Mouse (Mus musculus) E14TG2a.4 (cell line): ENCODE measurements around the gene Pdgfb.

Experiments
- H3K27me3 ChIP-seq: 2 replicates; pipeline ENCODE4 v1.6.1; 2014; ENCODE audit warnings: low read length, control low read depth; ENCODE audit not compliant: insufficient read depth
- H3K36me3 ChIP-seq: 2 replicates; pipeline ENCODE4 v1.6.1; 2014; ENCODE audit warnings: low read length, control low read depth; ENCODE audit not compliant: insufficient read depth
- H3K4me1 ChIP-seq: replicated peaks from 2 replicates; pipeline ENCODE4 v1.6.1; 2014; ENCODE audit warnings: low read depth, low read length, control low read depth
- H3K4me3 ChIP-seq: replicated peaks from 2 replicates; pipeline ENCODE4 v1.5.1; 2014; ENCODE audit warnings: mild to moderate bottlenecking, low read length
- H3K9me3 ChIP-seq: 2 replicates; pipeline ENCODE4 v1.6.1; 2014; ENCODE audit warnings: low read length, control low read depth
- CTCF ChIP-seq: conservative IDR thresholded peaks from 2 replicates; pipeline ENCODE4 v1.5.1; 2014; ENCODE audit warnings: low read length
- NANOG ChIP-seq: IDR thresholded peaks from 2 replicates; pipeline ENCODE4 v1.6.1; 2014; ENCODE audit warnings: borderline replicate concordance, low read length, mixed read lengths
- POU5F1 ChIP-seq: IDR thresholded peaks from 2 replicates; pipeline ENCODE4 v1.6.1; 2014; ENCODE audit warnings: low read length, borderline replicate concordance

Pdgfb gene

DNA sequence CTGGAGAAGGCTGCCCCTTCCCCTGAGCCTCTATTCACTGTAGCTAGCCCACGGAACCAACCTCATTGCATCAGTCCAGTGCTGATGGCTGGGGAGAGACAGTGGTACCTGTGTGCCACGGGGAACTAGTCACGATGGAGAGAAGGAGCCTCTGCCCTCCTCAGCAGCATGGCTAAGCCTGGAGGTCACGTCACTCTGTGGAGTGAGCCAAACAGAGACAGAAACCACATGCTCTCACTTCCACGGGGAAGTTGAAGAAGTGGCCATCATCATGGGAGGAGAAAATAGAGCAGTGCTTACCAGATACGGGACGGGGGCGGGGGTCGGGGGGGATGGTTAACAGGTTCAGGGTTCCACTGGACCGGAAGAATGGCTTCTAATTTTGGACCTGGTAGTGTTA is 15.6 kb upstream of the Pdgfb start:
- Histone ChIP-seq H3K27me3 (peaks cover 32% of the 10 kb centered on the region), H3K36me3 (no peaks in the 10 kb centered on the region), H3K4me3 (no peak overlapping the region), H3K4me1 (peaks cover 33% of the 10 kb centered on the region), H3K9me3 (no peaks in the 10 kb centered on the region)
- TF ChIP-seq CTCF (no peak), NANOG (no peak), POU5F1 (no peak)

DNA sequence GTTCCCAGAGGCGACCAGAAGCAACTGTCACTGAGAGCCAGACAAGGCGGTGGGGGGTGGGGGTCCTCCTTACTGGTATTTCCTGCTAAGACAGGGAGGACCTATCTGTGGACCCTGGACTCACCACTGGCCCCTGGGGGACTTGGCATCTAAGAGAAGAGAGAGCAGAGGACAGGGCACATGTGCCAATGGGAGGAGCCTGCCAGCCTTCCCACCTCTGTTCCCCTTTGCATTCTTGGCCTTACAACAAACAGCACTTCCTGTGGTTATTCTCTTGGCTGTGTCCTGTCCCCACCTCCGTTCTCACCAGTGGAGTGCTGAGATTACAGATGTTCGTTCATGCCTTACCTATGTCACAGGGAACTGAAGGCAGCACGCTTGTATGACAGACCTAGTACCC is 14.1 kb upstream of the Pdgfb start:
- TF ChIP-seq NANOG (no peak), POU5F1 (no peak), CTCF (no peak)
- Histone ChIP-seq H3K27me3 (peaks cover 42% of the 10 kb centered on the region), H3K9me3 (no peaks in the 10 kb centered on the region), H3K4me3 (no peak overlapping the region), H3K4me1 (peaks cover 29% of the 10 kb centered on the region), H3K36me3 (no peaks in the 10 kb centered on the region)

DNA sequence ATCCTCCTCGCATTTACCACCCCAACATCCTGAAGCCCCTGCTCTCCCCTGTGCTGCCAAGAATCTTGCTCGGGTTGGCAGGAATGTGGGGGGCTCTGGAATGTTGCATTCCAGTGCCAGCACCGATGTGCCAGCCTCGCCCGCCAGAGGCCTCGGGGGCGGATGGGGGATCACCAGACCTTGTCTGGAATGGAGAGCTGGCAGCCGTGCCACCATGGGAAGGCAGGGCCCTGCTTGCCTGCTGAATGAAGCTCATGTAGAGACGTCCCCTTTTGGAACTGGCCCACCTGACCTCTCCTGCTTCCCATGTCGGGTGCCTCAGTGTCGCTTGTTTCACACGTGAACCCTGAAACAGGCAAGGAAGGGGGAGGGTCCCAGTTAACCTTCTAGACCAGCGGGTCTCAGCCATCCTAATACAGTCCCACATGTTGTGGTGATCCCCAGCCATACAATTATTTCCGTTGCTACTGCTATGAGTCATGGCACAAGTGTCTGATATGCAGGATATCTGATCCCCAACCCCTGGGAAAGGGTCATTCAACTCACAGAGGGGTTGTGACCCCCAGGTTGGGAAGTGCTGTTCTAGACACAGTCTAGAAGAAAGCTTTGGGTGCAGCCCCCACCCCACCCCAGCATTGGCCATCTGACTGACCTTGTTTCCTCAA is 12.0 kb upstream of the Pdgfb start:
- H3K36me3 ChIP-seq, result no peaks in the 10 kb centered on the region
- no peaks in the 10 kb centered on the region for H3K9me3 ChIP-seq
- H3K4me3 ChIP-seq, result no peak overlapping the region
- no peak for TF ChIP-seq POU5F1
- no peak for TF ChIP-seq NANOG
- no peak for TF ChIP-seq CTCF
- H3K4me1 ChIP-seq, result peaks cover 29% of the 10 kb centered on the region
- H3K27me3 ChIP-seq, result peaks cover 57% of the 10 kb centered on the region

DNA sequence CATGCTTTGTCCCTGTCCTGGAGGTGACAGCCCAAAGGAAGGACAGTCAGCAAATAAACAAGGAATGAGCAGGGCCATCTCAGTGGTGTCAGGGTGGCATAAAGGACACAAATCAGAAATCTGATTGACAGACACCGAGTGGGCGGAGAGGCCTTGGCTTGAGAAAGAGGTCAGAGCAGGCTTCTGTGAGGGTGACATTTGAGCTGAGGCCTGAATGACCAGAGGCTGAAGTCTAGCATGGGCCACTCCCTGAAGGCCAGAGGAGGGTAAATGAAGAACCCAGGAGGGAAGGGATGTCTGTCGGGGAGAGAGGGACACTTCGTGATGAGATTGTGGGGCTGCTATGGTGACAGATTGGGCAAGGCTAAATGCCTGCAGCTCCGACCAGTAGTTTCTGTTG is 11.3 kb upstream of the Pdgfb start:
- no peak for TF ChIP-seq POU5F1
- no peaks in the 10 kb centered on the region for H3K9me3 ChIP-seq

DNA sequence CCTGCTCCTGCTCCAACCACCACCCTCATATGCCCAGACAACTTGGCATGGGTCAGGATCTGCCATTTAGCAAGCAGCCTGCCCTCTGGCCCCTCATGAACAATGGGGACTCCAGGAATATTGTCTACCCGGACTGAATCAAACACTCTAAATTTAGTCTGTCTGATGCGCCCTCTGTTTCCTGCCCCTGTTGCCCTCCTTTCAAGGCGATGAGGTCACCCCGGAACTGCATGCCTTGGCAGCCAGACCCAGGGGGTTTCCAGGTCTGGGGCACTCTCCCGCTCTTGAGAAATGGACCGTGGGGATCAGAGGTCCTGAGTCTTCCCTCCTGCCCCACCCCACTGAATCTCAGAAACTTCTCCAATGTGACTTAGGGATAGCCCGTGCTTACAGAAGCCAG is 10.8 kb upstream of the Pdgfb start:
- Histone ChIP-seq H3K36me3 (no peaks in the 10 kb centered on the region), H3K4me3 (no peak overlapping the region), H3K9me3 (no peaks in the 10 kb centered on the region), H3K27me3 (peaks cover 65% of the 10 kb centered on the region), H3K4me1 (peaks cover 34% of the 10 kb centered on the region)
- TF ChIP-seq POU5F1, result no peak
- no peak for TF ChIP-seq CTCF
- no peak for TF ChIP-seq NANOG

More for the DNA sequence above, 11.3 kb upstream of the Pdgfb start:
- H3K36me3 ChIP-seq, result no peaks in the 10 kb centered on the region
- H3K4me1 ChIP-seq, result peaks cover 29% of the 10 kb centered on the region
- H3K27me3 ChIP-seq, result peaks cover 61% of the 10 kb centered on the region
- no peak overlapping the region for H3K4me3 ChIP-seq

DNA sequence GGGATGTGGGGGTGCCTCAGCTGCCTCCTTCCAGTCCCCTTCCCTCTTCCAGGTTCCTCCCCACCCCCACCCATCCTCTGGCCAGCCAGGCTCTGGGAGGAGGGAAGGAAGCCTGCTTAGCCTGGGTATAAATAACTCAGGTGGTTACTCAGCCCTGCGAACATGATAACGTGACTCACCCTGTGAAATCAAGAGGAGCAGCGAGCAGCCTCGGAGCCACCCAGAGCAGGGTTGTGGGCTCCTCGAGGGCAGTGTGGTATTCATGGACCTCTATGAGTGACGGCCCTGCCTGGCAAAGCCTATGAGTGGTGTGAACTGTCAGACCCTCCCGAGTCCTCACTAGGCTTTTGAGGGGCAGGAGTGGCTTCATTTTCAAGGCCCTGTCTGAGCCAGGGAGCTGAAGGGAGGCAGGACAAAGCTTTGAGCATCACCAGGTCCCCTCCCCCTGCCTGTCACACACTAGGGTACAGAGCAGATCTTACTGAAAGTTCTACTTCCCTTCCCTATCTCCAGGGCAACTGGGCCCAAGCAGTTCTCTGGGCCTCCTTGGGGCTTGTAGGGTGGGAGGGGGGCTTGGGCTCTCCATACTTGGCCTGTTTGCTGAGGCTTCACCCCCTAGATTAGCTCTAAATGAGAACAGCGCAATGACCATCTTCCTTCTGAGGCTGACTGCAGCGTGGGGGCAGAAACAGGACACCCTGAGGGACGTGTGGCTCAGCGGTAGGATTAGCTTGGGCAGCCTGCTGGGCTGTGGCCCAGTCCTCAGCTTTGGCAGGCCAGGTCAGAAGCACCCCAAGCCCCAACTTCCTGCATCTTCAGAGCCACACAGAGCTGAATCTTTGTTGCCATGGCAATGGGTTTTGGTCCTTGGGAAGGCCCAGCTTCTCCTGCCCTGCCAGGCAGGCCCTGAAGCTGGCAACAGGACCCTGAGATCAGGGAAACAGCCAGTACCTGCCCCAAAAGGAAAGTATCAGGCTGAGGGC is 9.8 kb upstream of the Pdgfb start:
- H3K36me3 ChIP-seq, result no peaks in the 10 kb centered on the region
- H3K4me1 ChIP-seq, result peaks cover 44% of the 10 kb centered on the region
- H3K9me3 ChIP-seq, result no peaks in the 10 kb centered on the region
- TF ChIP-seq CTCF (no peak), NANOG (no peak)
- peaks cover 73% of the 10 kb centered on the region for H3K27me3 ChIP-seq
- no peak overlapping the region for H3K4me3 ChIP-seq

DNA sequence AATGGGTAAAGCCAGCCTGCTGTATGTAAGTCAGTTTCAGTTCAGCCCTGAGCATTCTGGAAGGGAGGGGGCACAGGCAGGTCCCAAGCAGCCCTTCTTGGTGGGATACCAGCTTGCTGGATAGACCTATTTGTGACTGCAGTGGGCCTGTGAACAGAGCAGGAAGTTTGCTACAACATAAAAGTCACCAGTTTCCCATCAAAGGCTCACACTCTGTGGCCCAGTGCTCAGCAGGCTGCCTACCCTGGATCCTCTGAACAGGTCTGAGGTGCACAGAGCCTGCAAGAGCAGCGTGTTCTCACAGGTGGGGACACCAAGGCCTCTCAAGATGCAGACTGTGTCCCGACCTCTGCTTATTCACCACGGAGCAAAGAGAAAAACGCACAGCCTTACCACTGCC is 5.7 kb upstream of the Pdgfb start:
- TF ChIP-seq NANOG (no peak), POU5F1 (no peak), CTCF (no peak)
- Histone ChIP-seq H3K27me3 (peaks cover 58% of the 10 kb centered on the region), H3K4me1 (peaks cover 45% of the 10 kb centered on the region), H3K4me3 (no peak overlapping the region), H3K9me3 (no peaks in the 10 kb centered on the region), H3K36me3 (no peaks in the 10 kb centered on the region)

DNA sequence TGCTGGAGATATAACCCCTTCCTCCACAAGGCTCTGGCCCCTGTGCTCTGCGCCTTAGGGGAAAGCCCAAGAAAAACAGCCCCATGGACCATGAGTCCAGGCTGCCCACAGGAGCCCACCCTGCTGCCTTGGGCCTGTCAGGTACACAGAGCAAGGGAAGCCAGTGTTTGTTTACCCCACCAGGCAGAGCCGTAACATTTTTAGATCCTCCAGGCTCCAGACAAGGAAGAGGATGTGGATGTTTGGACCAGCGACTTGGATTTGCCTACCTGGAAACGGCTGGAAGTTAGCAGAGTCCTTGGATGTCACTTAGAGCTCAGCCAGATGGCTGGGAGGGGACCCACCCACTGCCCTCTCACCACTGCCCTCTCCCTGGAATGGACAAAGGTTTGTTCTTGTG is 4.8 kb upstream of the Pdgfb start:
- TF ChIP-seq POU5F1, result no peak
- TF ChIP-seq NANOG, result no peak
- TF ChIP-seq CTCF, result no peak
- Histone ChIP-seq H3K4me3 (no peak overlapping the region), H3K27me3 (peaks cover 59% of the 10 kb centered on the region), H3K9me3 (no peaks in the 10 kb centered on the region), H3K36me3 (no peaks in the 10 kb centered on the region), H3K4me1 (peaks cover 43% of the 10 kb centered on the region)
